Mouse (Mus musculus) MEL (cell line): Measurements from ENCODE around the gene Fer.

ENCODE experiments used
- GATA1 ChIP-seq: IDR thresholded peaks from 2 replicates; pipeline ENCODE4 v1.6.1; 2011; ENCODE audit warnings: low read depth, low read length, improper control_type of control experiment
- UBTF ChIP-seq: IDR thresholded peaks from 2 replicates; pipeline ENCODE4 v1.6.1; 2012; ENCODE audit warnings: low read depth, mild to moderate bottlenecking, inconsistent platforms, low read length, improper control_type of control experiment, moderate library complexity, borderline replicate concordance; ENCODE audit not compliant: insufficient read depth

DNA sequence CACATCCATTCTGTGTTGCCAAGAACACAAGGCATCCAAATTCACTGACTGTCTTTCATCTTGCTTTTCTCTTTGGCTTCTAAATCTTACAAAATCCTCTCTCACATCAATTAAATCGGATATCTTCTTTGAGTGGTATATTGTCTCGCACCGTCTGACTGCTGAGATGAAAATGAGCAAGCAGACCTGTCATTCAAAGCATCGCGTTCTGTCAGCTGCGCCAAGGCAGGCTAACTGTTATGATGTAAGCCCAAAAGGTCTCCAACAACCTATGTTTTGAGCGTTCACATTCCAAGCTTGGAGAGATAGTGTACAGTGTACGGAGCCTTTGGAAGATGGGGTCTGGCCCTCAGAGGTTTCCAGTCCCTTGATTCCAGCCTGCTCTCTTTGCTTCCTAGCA is 26.2 kb upstream of the Fer start:
- TF ChIP-seq GATA1: no peak
- no peak for TF ChIP-seq UBTF
